Mouse (Mus musculus): ENCODE measurements around the gene Ifna16. TPM values are rescaled to one million over a fixed set of nuclear protein-coding genes. Genes with fewer than 3 reads are reported as not detected.

Ifna16 gene
- polyA plus RNA-seq, 1 experiment from 2014 or later = not detected

DNA sequence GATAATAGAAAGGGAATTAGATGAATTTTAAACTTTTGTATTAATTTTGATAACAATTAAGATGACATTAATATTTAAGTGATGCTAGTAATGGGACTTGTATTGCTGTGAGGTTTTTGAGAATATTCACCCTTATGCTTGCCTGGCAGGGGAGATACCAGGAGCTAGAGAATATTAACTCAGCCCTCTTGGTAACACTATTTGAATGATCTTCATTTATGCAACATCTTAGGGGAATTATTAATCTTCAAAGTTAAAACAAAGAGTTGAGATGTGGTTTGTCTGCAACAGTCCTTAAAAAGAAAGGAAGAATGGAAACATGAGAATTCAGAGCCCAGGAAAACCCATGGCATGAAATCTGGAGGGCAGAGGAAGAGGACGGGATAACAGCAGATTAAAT is 22.6 kb upstream of the Ifna16 start:
- Histone ChIP-seq H3K4me1 (replicated peaks; ENCODE audit: control insufficient read depth, insufficient read depth, low read length) (no peaks in the 10 kb centered on the region), H3K4me3 (ENCODE audit: low read depth, low read length) (no peak overlapping the region), H3K27me3 (ENCODE audit: control insufficient read depth, insufficient read depth, low read length) (no peaks in the 10 kb centered on the region), H3K9me3 (ENCODE audit: control insufficient read depth, low read length) (no peaks in the 10 kb centered on the region), H3K9ac (ENCODE audit: low read depth, low read length) (no peak overlapping the region), H3K27ac (ENCODE audit: low read depth, low read length) (no peak overlapping the region), H3K36me3 (ENCODE audit: control insufficient read depth, insufficient read depth, low read length) (no peaks in the 10 kb centered on the region), H3K4me2 (replicated peaks; ENCODE audit: low read depth, low read length) (no peak overlapping the region)
- ATAC-seq (ENCODE audit: low FRiP score) (no peak), DNase-seq (ENCODE audit: low spot score) (no peak)
- WGBS = 92% methylated on average over 1 of the region's 1 CpGs

DNA sequence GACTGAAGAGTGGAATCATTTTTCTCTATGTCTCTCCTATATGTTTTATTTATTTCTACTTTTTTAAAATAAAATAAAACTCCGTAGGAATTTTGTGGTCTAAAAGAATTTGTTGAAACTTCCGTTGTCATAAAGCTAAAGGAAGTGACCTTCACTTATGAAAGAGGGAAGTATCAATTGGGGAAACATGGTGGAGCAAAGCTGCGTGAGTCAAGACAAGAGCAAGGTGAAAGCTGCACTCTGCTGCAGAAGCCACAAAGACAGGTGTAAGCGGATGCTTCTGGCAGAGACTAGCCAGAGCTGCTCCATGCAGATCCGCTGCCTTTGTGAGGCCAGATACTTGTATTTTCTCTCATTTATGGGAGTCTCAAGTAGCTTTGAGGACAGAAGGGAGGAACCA is 22.1 kb upstream of the Ifna16 start:
- WGBS = 86% methylated on average over 5 of the region's 5 CpGs
- no peaks in the 10 kb centered on the region for H3K36me3 ChIP-seq (ENCODE audit: control insufficient read depth, insufficient read depth, low read length)

GRCm38 (mm10) chr4:88697753-88698152 is 21.0 kb upstream of the Ifna16 start:
- ATAC-seq (ENCODE audit: low FRiP score) = no peak

More for the DNA sequence above, 22.1 kb upstream of the Ifna16 start:
- Histone ChIP-seq H3K4me3 (ENCODE audit: low read depth, low read length) (no peak overlapping the region), H3K4me1 (replicated peaks; ENCODE audit: control insufficient read depth, insufficient read depth, low read length) (no peaks in the 10 kb centered on the region), H3K27ac (ENCODE audit: low read depth, low read length) (no peak overlapping the region), H3K4me2 (replicated peaks; ENCODE audit: low read depth, low read length) (no peak overlapping the region), H3K27me3 (ENCODE audit: control insufficient read depth, insufficient read depth, low read length) (no peaks in the 10 kb centered on the region), H3K9ac (ENCODE audit: low read depth, low read length) (no peak overlapping the region), H3K9me3 (ENCODE audit: control insufficient read depth, low read length) (no peaks in the 10 kb centered on the region)
- DNase-seq (ENCODE audit: low spot score) = no peak
- ATAC-seq (ENCODE audit: low FRiP score) = no peak

DNA sequence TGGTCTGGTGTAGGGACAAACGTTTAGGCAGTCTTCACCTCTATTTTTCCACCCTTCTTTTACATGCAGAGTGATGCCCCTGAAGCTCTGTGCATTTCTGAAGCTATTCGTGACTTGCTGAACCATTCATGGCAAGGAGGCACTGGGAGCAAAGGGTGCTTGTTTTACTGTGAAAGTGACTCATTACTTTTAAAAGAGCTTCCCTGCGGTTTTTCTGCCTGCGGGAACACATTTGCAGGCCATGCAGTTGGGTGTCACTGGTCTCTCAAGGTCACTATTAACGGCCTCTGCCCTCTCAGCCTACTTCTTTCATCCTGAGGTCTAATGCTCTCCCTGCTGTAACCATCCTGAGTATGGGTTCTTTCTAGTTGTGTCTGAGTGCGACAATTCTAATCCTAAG is 20.4 kb upstream of the Ifna16 start:
- H3K4me3 ChIP-seq (ENCODE audit: low read depth, low read length) = no peak overlapping the region
- no peaks in the 10 kb centered on the region for H3K9me3 ChIP-seq (ENCODE audit: control insufficient read depth, low read length)
- WGBS = 59% methylated on average over 6 of the region's 6 CpGs
- no peak overlapping the region for H3K4me2 ChIP-seq (replicated peaks; ENCODE audit: low read depth, low read length)
- H3K36me3 ChIP-seq (ENCODE audit: control insufficient read depth, insufficient read depth, low read length) = no peaks in the 10 kb centered on the region
- no peak for ATAC-seq (ENCODE audit: low FRiP score)
- no peak for DNase-seq (ENCODE audit: low spot score)
- no peaks in the 10 kb centered on the region for H3K27me3 ChIP-seq (ENCODE audit: control insufficient read depth, insufficient read depth, low read length)
- H3K27ac ChIP-seq (ENCODE audit: low read depth, low read length) = no peak overlapping the region
- H3K9ac ChIP-seq (ENCODE audit: low read depth, low read length) = no peak overlapping the region
- no peaks in the 10 kb centered on the region for H3K4me1 ChIP-seq (replicated peaks; ENCODE audit: control insufficient read depth, insufficient read depth, low read length)

More at GRCm38 (mm10) chr4:88697753-88698152, 21.0 kb upstream of the Ifna16 start:
- H3K4me1 ChIP-seq (replicated peaks; ENCODE audit: control insufficient read depth, insufficient read depth, low read length) = no peaks in the 10 kb centered on the region
- no peak overlapping the region for H3K9ac ChIP-seq (ENCODE audit: low read depth, low read length)
- H3K4me2 ChIP-seq (replicated peaks; ENCODE audit: low read depth, low read length) = no peak overlapping the region
- no peaks in the 10 kb centered on the region for H3K9me3 ChIP-seq (ENCODE audit: control insufficient read depth, low read length)
- WGBS = 81% methylated on average over 4 of the region's 4 CpGs
- DNase-seq (ENCODE audit: low spot score) = no peak
- no peak overlapping the region for H3K4me3 ChIP-seq (ENCODE audit: low read depth, low read length)
- H3K36me3 ChIP-seq (ENCODE audit: control insufficient read depth, insufficient read depth, low read length) = no peaks in the 10 kb centered on the region
- H3K27ac ChIP-seq (ENCODE audit: low read depth, low read length) = no peak overlapping the region
- H3K27me3 ChIP-seq (ENCODE audit: control insufficient read depth, insufficient read depth, low read length) = no peaks in the 10 kb centered on the region

DNA sequence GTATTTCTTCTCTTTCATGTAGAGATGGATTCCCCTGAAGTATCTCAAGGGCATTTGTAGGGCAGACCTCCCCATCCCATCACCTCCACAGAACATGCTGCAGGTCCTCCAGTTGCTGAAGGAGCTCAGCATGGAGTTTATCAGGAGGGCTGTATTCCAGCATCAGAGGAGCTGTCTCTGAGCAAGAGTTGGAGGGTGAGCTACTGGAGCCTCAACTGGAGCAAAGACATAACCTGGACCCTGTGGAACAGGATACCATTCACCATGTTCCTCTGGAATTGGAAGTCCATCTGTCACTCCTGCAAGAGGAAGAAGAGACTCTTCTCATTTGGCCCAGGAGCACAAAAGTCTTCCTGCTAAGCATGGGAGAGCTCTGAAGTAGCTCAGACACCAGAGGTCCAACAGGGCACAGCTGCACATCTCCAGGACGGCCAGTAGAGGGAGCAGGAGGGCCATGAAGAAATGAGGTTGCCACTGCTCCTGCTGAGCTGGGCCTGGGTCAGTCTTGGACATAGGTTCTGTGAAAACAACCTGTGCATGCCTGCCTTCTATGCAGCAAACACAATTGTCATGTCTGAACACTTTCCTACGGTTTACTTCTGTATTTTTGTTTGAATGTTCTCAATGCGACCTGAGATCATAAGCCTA is 19.6 kb upstream of the Ifna16 start:
- no peak overlapping the region for H3K4me3 ChIP-seq (ENCODE audit: low read depth, low read length)
- no peaks in the 10 kb centered on the region for H3K4me1 ChIP-seq (replicated peaks; ENCODE audit: control insufficient read depth, insufficient read depth, low read length)
- H3K4me2 ChIP-seq (replicated peaks; ENCODE audit: low read depth, low read length) = no peak overlapping the region
- H3K9ac ChIP-seq (ENCODE audit: low read depth, low read length) = no peak overlapping the region
- no peak overlapping the region for H3K27ac ChIP-seq (ENCODE audit: low read depth, low read length)
- H3K27me3 ChIP-seq (ENCODE audit: control insufficient read depth, insufficient read depth, low read length) = no peaks in the 10 kb centered on the region
- 24% methylated on average over 3 of the region's 3 CpGs for WGBS
- ATAC-seq (ENCODE audit: low FRiP score) (peak; percentile 81), DNase-seq (ENCODE audit: low spot score) (peak; percentile 86)
- H3K9me3 ChIP-seq (ENCODE audit: control insufficient read depth, low read length) = no peaks in the 10 kb centered on the region
- H3K36me3 ChIP-seq (ENCODE audit: control insufficient read depth, insufficient read depth, low read length) = no peaks in the 10 kb centered on the region

DNA sequence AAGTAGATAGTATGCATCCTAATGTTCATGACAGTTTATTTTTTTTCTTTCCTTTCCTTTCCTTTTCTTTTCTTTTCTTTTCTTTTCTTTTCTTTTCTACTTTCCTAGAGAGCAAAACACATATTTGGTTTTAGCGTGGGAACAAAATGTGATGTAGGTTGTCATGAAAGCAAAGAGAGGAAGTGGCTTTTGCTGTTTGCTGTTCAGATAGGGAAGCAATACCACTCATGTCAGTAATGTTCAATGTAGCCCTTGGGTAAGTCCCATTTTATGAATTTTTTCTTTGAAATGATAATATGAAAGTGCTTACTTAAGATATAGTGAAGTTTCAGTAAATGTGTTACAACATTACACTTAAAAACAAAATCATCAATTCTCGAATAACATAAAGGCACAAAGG is 16.7 kb upstream of the Ifna16 start:
- Histone ChIP-seq H3K9me3 (ENCODE audit: control insufficient read depth, low read length) (no peaks in the 10 kb centered on the region), H3K9ac (ENCODE audit: low read depth, low read length) (no peak overlapping the region), H3K4me3 (ENCODE audit: low read depth, low read length) (no peak overlapping the region), H3K36me3 (ENCODE audit: control insufficient read depth, insufficient read depth, low read length) (no peaks in the 10 kb centered on the region), H3K27ac (ENCODE audit: low read depth, low read length) (no peak overlapping the region), H3K27me3 (ENCODE audit: control insufficient read depth, insufficient read depth, low read length) (no peaks in the 10 kb centered on the region), H3K4me2 (replicated peaks; ENCODE audit: low read depth, low read length) (no peak overlapping the region), H3K4me1 (replicated peaks; ENCODE audit: control insufficient read depth, insufficient read depth, low read length) (no peaks in the 10 kb centered on the region)
- ATAC-seq (ENCODE audit: low FRiP score) = no peak
- no peak for DNase-seq (ENCODE audit: low spot score)
- WGBS = 84% methylated on average over 2 of the region's 2 CpGs

- no peak for ATAC-seq (ENCODE audit: low FRiP score)
Measured at GRCm38 (mm10) chr4:88692537-88692936, 15.8 kb upstream of the Ifna16 start.

DNA sequence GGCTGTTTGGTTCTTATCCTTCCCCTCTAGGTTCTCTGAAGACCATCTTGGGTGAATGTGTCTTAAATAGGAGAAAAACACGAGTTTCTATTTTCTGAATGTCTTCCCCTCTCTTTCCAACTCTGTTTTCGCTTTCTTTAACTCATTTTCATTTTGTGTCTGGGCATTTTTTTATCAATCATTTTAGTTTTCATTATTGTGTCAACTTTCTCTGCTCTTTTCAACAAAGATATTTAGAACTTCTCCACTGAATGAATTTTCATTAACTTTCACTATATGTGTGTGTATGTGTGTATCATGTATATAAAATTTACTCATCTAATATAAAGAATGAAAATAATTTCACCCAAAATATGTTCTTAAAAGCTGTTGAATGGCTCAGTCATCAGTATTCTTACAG is 14.5 kb upstream of the Ifna16 start, which contains the start of gene Ifnab:
Ifnab (minus strand) TSS at position 101 of the 400 bp plus-strand sequence.
- H3K27me3 ChIP-seq (ENCODE audit: control insufficient read depth, insufficient read depth, low read length) = no peaks in the 10 kb centered on the region
- 81% methylated on average over 2 of the region's 2 CpGs for WGBS
- H3K4me3 ChIP-seq (ENCODE audit: low read depth, low read length) = no peak within 1 kb of the TSS
- H3K4me2 ChIP-seq (replicated peaks; ENCODE audit: low read depth, low read length) = no peak within 1 kb of the TSS
- no peak for DNase-seq (ENCODE audit: low spot score)
- H3K9ac ChIP-seq (ENCODE audit: low read depth, low read length) = no peak within 1 kb of the TSS
- ATAC-seq (ENCODE audit: low FRiP score) = no peak
- H3K4me1 ChIP-seq (replicated peaks; ENCODE audit: control insufficient read depth, insufficient read depth, low read length) = no peaks in the 10 kb centered on the region
- no peaks in the 10 kb centered on the region for H3K36me3 ChIP-seq (ENCODE audit: control insufficient read depth, insufficient read depth, low read length)
- H3K9me3 ChIP-seq (ENCODE audit: control insufficient read depth, low read length) = no peaks in the 10 kb centered on the region
- no peak within 1 kb of the TSS for H3K27ac ChIP-seq (ENCODE audit: low read depth, low read length)

More at GRCm38 (mm10) chr4:88692537-88692936, 15.8 kb upstream of the Ifna16 start:
- 100% methylated on average over 1 of the region's 1 CpGs for WGBS
- Histone ChIP-seq H3K27me3 (ENCODE audit: control insufficient read depth, insufficient read depth, low read length) (no peaks in the 10 kb centered on the region), H3K36me3 (ENCODE audit: control insufficient read depth, insufficient read depth, low read length) (no peaks in the 10 kb centered on the region), H3K4me1 (replicated peaks; ENCODE audit: control insufficient read depth, insufficient read depth, low read length) (no peaks in the 10 kb centered on the region), H3K9me3 (ENCODE audit: control insufficient read depth, low read length) (no peaks in the 10 kb centered on the region), H3K9ac (ENCODE audit: low read depth, low read length) (no peak overlapping the region), H3K27ac (ENCODE audit: low read depth, low read length) (no peak overlapping the region), H3K4me3 (ENCODE audit: low read depth, low read length) (no peak overlapping the region), H3K4me2 (replicated peaks; ENCODE audit: low read depth, low read length) (no peak overlapping the region)
- DNase-seq (ENCODE audit: low spot score) = no peak

- Histone ChIP-seq H3K27me3 (ENCODE audit: control insufficient read depth, insufficient read depth, low read length) (no peaks in the 10 kb centered on the region), H3K4me1 (replicated peaks; ENCODE audit: control insufficient read depth, insufficient read depth, low read length) (no peaks in the 10 kb centered on the region), H3K4me2 (replicated peaks; ENCODE audit: low read depth, low read length) (no peak within 1 kb of the TSS), H3K4me3 (ENCODE audit: low read depth, low read length) (no peak within 1 kb of the TSS), H3K9me3 (ENCODE audit: control insufficient read depth, low read length) (no peaks in the 10 kb centered on the region), H3K36me3 (ENCODE audit: control insufficient read depth, insufficient read depth, low read length) (no peaks in the 10 kb centered on the region), H3K9ac (ENCODE audit: low read depth, low read length) (no peak within 1 kb of the TSS), H3K27ac (ENCODE audit: low read depth, low read length) (no peak within 1 kb of the TSS)
- ATAC-seq (ENCODE audit: low FRiP score) (no peak), DNase-seq (ENCODE audit: low spot score) (no peak)
- 96% methylated on average over 1 of the region's 1 CpGs for WGBS
Measured at GRCm38 (mm10) chr4:88683812-88684211, 7.1 kb upstream of the Ifna16 start, which contains the start of gene Ifna2. TSS of gene Ifna2 (minus strand) at chr4:88683912.

Data from hindbrain, embryonic 11.5 days (tissue).